Mouse (Mus musculus) adrenal gland, adult 8-10 months (tissue): Measurements from ENCODE around the gene Lrrc17. TPM values are rescaled to one million over a fixed set of nuclear protein-coding genes. Genes with fewer than 3 reads are reported as not detected.
"Not testable (repeated sequence)": the region's sequence is repeated elsewhere in the genome, so short reads cannot be mapped to it uniquely, and the experiment has no call there.

ENCODE experiments used
- DNase-seq: peaks from one replicate; pipeline ENCODE4 v3.0.0; 2022
- total RNA-seq, 4 experiments: library from RNA; stranded (reverse); gene quantifications; 2 replicates each; pipeline ENCODE4 v1.2.4; 2022

Lrrc17 gene
- total RNA-seq, 4 experiments from 2014 or later: 3.5 to 5.0 (median 3.9) TPM

GRCm38 (mm10) chr5:21608311-21609304, 65.2 kb downstream of the Lrrc17 start:
- peak; percentile 21 for DNase-seq

- no peak for DNase-seq
These were observed 67.6 kb downstream of the Lrrc17 start for GRCm38 (mm10) chr5:21610996-21611395.

- not testable (repeated sequence) for DNase-seq
These were observed 70.9 kb downstream of the Lrrc17 start for GRCm38 (mm10) chr5:21614299-21614698.

- DNase-seq: no peak
These were observed 73.2 kb downstream of the Lrrc17 start for GRCm38 (mm10) chr5:21616450-21617009.

Other genes starting within 250 kb of the Lrrc17 start
- 10 to 100 TPM in 2 of 4 experiments, 1 to 10 TPM in 2; 6.8 to 19.1 (median 11.5) TPM for gene Fgl2, start 170.9 kb upstream of the Lrrc17 start, total RNA-seq
- under 1 TPM in 3 of 4 experiments, not detected in 1; 0.12 to 0.37 (median 0.28) TPM for gene Ccdc146, start 118.9 kb upstream of the Lrrc17 start, total RNA-seq
- 10 to 100 TPM; 14.7 to 19.2 (median 16.1) TPM for gene Fam185a, start 118.6 kb upstream of the Lrrc17 start, total RNA-seq
- under 1 TPM in 3 of 4 experiments, not detected in 1; 0.19 to 0.52 (median 0.21) TPM for gene Fbxl13, start 102.1 kb downstream of the Lrrc17 start, total RNA-seq
- 10 to 100 TPM; 21.3 to 23.2 (median 21.4) TPM for gene Armc10, start 102.3 kb downstream of the Lrrc17 start, total RNA-seq
- gene Napepld, start 157.8 kb downstream of the Lrrc17 start, total RNA-seq: 10 to 100 TPM; 43.1 to 64.5 (median 46.1) TPM
- gene Pmpcb, start 193.6 kb downstream of the Lrrc17 start, total RNA-seq: 100 to 1,000 TPM; 215 to 293 (median 236) TPM
- gene Dnajc2, start 241.7 kb downstream of the Lrrc17 start, total RNA-seq: 10 to 100 TPM; 25.4 to 31.8 (median 30.2) TPM
- 100 to 1,000 TPM; 127 to 153 (median 141) TPM for gene Psmc2, start 241.7 kb downstream of the Lrrc17 start, total RNA-seq